ENCODE assay signal across 8 mouse cellular contexts in genomic region chr13:56657946-56658512, GRCm38 (mm10). TPM values are rescaled to one million over a fixed set of nuclear protein-coding genes. Genes with fewer than 3 reads are reported as not detected.
DNase-seq lines count a peak whose midpoint lies in the region; ATAC-seq and TF ChIP-seq lines count a peak whose summit lies in the region.

No protein-coding gene starts in this region.

- intact Hi-C loops in left cerebral cortex, postnatal 10 days (cut with DNase I): loop anchor here (5.0 kb wide), 1 partner anchor 101 kb away; no protein-coding TSS in a partner anchor

- H3K9ac ChIP-seq in forebrain, embryonic 15.5 days (replicated peaks): no peak overlapping the region
- no peak overlapping the region for H3K9ac ChIP-seq in embryonic facial prominence, embryonic 11.5 days (replicated peaks; ENCODE audit: low read length)
- no peak overlapping the region for H3K9ac ChIP-seq in midbrain, postnatal 0 days (replicated peaks; ENCODE audit: low read length, poor library complexity, severe bottlenecking)

- H3K4me3 ChIP-seq in forebrain, embryonic 10.5 days: no peak overlapping the region
- H3K4me3 ChIP-seq in forebrain, embryonic 15.5 days: no peak overlapping the region
- no peak overlapping the region for H3K4me3 ChIP-seq in embryonic facial prominence, embryonic 11.5 days (ENCODE audit: low read depth, low read length)
- H3K4me3 ChIP-seq in midbrain, postnatal 0 days (ENCODE audit: low read depth, low read length): no peak overlapping the region

- peak; percentile 68 for DNase-seq in forebrain, embryonic 10.5 days (ENCODE audit: extremely low spot score, low spot score)
- DNase-seq in adrenal gland, postnatal 25 days: peak; percentile 82
- peak; percentile 88 for DNase-seq in embryonic facial prominence, embryonic 11.5 days (ENCODE audit: low spot score)
- DNase-seq in hindlimb bud, embryonic 11.5 days (ENCODE audit: extremely low spot score, low read depth, low spot score): peak; percentile 72
- peak; percentile 50 to 77 for DNase-seq in left cerebral cortex, postnatal 10 days (ENCODE audit: extremely low spot score in 1 of 2, low spot score in 2 of 2)
- peak; percentile 68 for DNase-seq in midbrain, postnatal 0 days (ENCODE audit: low spot score)
- peak; percentile 45 to 52 for DNase-seq in spleen, postnatal 36 days (ENCODE audit: low spot score in 2 of 2)

- no peaks in the 10 kb centered on the region for H3K36me3 ChIP-seq in forebrain, embryonic 10.5 days (replicated peaks)
- H3K36me3 ChIP-seq in forebrain, embryonic 15.5 days: no peaks in the 10 kb centered on the region
- H3K36me3 ChIP-seq in embryonic facial prominence, embryonic 11.5 days (replicated peaks; ENCODE audit: control insufficient read depth, insufficient read depth, low read depth, low read length): no peaks in the 10 kb centered on the region
- no peaks in the 10 kb centered on the region for H3K36me3 ChIP-seq in midbrain, postnatal 0 days (ENCODE audit: insufficient read depth, low read length)

- ATAC-seq in forebrain, embryonic 15.5 days (replicated peaks): no peak
- ATAC-seq in embryonic facial prominence, embryonic 11.5 days (replicated peaks; ENCODE audit: insufficient number of reproducible peaks, low FRiP score, low TSS enrichment, low read depth): no peak; the same call in 1 of the 2 replicates
- ATAC-seq in midbrain, postnatal 0 days (ENCODE audit: low FRiP score): no peak

- no peaks in the 10 kb centered on the region for H3K27me3 ChIP-seq in forebrain, embryonic 10.5 days (ENCODE audit: poor library complexity, severe bottlenecking)
- no peaks in the 10 kb centered on the region for H3K27me3 ChIP-seq in forebrain, embryonic 15.5 days
- no peaks in the 10 kb centered on the region for H3K27me3 ChIP-seq in embryonic facial prominence, embryonic 11.5 days (ENCODE audit: control insufficient read depth, insufficient read depth, low read length)
- no peaks in the 10 kb centered on the region for H3K27me3 ChIP-seq in midbrain, postnatal 0 days (ENCODE audit: insufficient read depth, low read length)

- peak overlapping the region; percentile 16 for H3K27ac ChIP-seq in forebrain, embryonic 10.5 days
- H3K27ac ChIP-seq in forebrain, embryonic 15.5 days (replicated peaks): no peak overlapping the region
- no peak overlapping the region for H3K27ac ChIP-seq in embryonic facial prominence, embryonic 11.5 days (replicated peaks; ENCODE audit: low read depth, low read length)
- H3K27ac ChIP-seq in midbrain, postnatal 0 days (ENCODE audit: low read depth, low read length): no peak overlapping the region

- no peak overlapping the region for H3K4me2 ChIP-seq in forebrain, embryonic 15.5 days (replicated peaks)
- no peak overlapping the region for H3K4me2 ChIP-seq in embryonic facial prominence, embryonic 11.5 days (ENCODE audit: low read depth, low read length)
- H3K4me2 ChIP-seq in midbrain, postnatal 0 days (ENCODE audit: low read depth, low read length, poor library complexity, severe bottlenecking): no peak overlapping the region

- WGBS in forebrain, embryonic 10.5 days: 38% methylated on average over 7 of the region's 7 CpGs
- WGBS in forebrain, embryonic 15.5 days: 30% methylated on average over 7 of the region's 7 CpGs
- WGBS in embryonic facial prominence, embryonic 11.5 days: 32% methylated on average over 7 of the region's 7 CpGs
- 29% methylated on average over 7 of the region's 7 CpGs for WGBS in midbrain, postnatal 0 days

- H3K4me1 ChIP-seq in forebrain, embryonic 10.5 days: peaks cover 19% of the 10 kb centered on the region; the same call in 1 of the 2 replicates
- H3K4me1 ChIP-seq in forebrain, embryonic 15.5 days: no peaks in the 10 kb centered on the region
- no peaks in the 10 kb centered on the region; the same call in 1 of the 2 replicates for H3K4me1 ChIP-seq in embryonic facial prominence, embryonic 11.5 days (ENCODE audit: control insufficient read depth, insufficient read depth, low read length)
- no peaks in the 10 kb centered on the region for H3K4me1 ChIP-seq in midbrain, postnatal 0 days (ENCODE audit: insufficient read depth, low read length)

- no peaks in the 10 kb centered on the region for H3K9me3 ChIP-seq in forebrain, embryonic 10.5 days
- H3K9me3 ChIP-seq in forebrain, embryonic 15.5 days: no peaks in the 10 kb centered on the region
- no peaks in the 10 kb centered on the region for H3K9me3 ChIP-seq in embryonic facial prominence, embryonic 11.5 days (replicated peaks; ENCODE audit: control insufficient read depth, low read length)
- no peaks in the 10 kb centered on the region for H3K9me3 ChIP-seq in midbrain, postnatal 0 days (ENCODE audit: low read length)

- TF ChIP-seq CTCF in midbrain, postnatal 0 days (IDR thresholded peaks at IDR 0.05): peak; percentile 81

RNA-seq across cellular contexts. Expression of gene Smad5, which starts 44.8 kb away (rescaled TPM):
- polyA plus RNA-seq in forebrain, embryonic 10.5 days (2016; fragmentation: Nextera tagmentation; extraction: Ambion mirVana): 35.7 and 36.1 TPM in 2 replicates
- 32.9 and 34.4 TPM in 2 replicates for polyA plus RNA-seq in forebrain, embryonic 15.5 days (2015; fragmentation: Nextera tagmentation; extraction: Ambion mirVana)
- total RNA-seq in adrenal gland, postnatal 25 days (2021): 55.5 and 75.5 TPM in 2 replicates
- polyA plus RNA-seq in embryonic facial prominence, embryonic 11.5 days (2014; fragmentation: Nextera tagmentation; extraction: Ambion mirVana): 54.4 and 57.4 TPM in 2 replicates
- total RNA-seq in left cerebral cortex, postnatal 10 days (2021): 10 to 100 TPM; 22.3 to 23.0 TPM
- total RNA-seq in midbrain, postnatal 0 days (2014; rRNA removed): 37.4 and 40.6 TPM in 2 replicates
- polyA plus RNA-seq in midbrain, postnatal 0 days (2015; fragmentation: Nextera tagmentation; extraction: Ambion mirVana): 10.7 and 14.8 TPM in 2 replicates

RNA-seq across cellular contexts. Expression of gene Tgfbi, which starts 48.7 kb away (rescaled TPM):
- polyA plus RNA-seq in forebrain, embryonic 10.5 days (2016; fragmentation: Nextera tagmentation; extraction: Ambion mirVana): 20.1 and 22.1 TPM in 2 replicates
- polyA plus RNA-seq in forebrain, embryonic 15.5 days (2015; fragmentation: Nextera tagmentation; extraction: Ambion mirVana): 3.6 and 3.9 TPM in 2 replicates
- total RNA-seq in adrenal gland, postnatal 25 days (2021): 26.5 and 32.9 TPM in 2 replicates
- polyA plus RNA-seq in embryonic facial prominence, embryonic 11.5 days (2014; fragmentation: Nextera tagmentation; extraction: Ambion mirVana): 85.8 and 93.6 TPM in 2 replicates
- 1 to 10 TPM; 3.5 to 4.0 TPM for total RNA-seq in left cerebral cortex, postnatal 10 days (2021)
- 6.3 and 7.5 TPM in 2 replicates for total RNA-seq in midbrain, postnatal 0 days (2014; rRNA removed)
- polyA plus RNA-seq in midbrain, postnatal 0 days (2015; fragmentation: Nextera tagmentation; extraction: Ambion mirVana): 3.0 and 3.4 TPM in 2 replicates
